Mouse (Mus musculus): ENCODE measurements around the gene Chchd1.
A peak's percentile ranks its signal among the peaks of the same experiment; 100 is the strongest.
"Not testable (repeated sequence)": the region's sequence is repeated elsewhere in the genome, so short reads cannot be mapped to it uniquely, and the experiment has no call there.

The Chchd1 gene

DNA sequence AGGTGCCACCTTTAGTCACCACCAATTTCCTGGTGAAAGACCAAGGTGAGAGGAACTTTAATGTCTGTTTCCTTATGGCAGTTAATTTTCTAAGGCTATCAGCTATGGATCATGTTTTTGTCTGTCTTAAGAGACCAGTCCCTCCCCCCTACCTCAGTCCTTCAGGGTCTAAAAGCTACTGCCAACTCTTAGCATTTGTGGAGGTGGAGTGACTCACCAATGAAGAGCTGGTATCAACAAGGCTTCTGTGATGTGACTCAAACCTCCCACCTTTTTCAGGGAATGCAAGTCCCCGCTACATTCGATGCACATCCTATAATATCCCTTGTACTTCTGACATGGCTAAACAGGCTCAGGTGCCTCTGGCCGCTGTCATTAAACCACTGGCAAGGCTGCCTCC is 16.2 kb upstream of the Chchd1 start:
- DNase-seq (ENCODE audit: low spot score in 2 of 2), result no peak

DNA sequence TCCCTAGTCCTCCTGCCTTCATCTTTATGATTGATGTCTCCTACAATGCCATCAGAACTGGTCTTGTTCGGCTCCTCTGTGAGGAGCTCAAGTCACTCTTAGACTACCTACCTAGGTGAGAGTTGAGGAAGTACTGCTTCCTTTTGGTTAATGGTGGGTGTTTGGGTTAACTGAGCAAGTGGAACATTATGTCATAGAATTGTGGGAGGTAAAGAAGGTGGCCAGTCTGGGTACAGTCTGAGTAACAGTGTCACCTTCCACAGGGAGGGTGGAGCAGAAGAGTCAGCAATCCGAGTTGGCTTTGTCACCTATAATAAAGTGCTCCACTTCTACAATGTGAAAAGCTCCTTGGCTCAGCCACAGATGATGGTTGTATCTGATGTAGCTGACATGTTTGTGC is 13.8 kb upstream of the Chchd1 start:
- DNase-seq (ENCODE audit: low spot score in 2 of 2), result no peak

DNA sequence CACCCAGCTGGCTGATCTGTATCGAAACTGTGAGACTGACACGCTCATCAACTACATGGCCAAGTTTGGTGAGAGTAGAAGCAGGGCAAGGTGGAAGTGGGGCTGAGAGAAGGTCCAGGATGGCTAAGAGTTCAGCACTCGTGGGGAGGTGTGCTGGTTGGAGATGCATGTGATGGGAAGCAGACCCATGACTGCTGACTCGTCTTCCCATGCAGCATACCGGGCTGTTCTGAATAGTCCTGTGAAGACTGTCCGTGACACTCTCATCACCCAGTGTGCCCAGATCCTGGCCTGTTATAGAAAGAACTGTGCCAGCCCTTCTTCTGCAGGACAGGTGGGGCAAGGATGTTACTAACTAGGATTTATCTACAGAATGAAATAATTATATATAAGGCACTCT is 11.0 kb upstream of the Chchd1 start:
- no peak for DNase-seq (ENCODE audit: low spot score in 2 of 2)

DNA sequence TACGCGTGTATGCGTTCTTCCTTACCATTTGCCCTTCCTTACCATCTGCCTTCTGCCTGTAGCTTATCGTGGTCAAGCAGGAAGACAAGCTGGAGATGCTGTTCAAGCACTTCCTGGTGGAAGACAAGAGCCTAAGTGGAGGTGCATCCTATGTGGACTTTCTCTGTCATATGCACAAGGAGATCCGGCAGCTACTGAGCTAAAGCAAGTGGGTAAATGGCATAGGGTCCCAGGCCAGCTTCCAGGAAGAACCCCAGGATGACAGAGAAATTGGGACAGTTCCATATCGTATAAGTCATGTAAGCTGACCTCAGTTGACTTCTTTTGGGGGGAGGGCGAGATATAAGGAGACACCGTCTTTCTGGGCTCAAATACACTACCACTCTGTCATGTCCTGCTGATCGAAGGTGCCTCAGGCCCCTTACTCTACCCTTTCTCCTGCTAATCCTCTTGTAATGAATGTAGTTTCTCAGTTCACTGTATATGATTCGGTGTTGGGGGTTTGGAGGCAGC is 9.2 kb upstream of the Chchd1 start:
- no peak for DNase-seq (ENCODE audit: low spot score in 2 of 2)

DNA sequence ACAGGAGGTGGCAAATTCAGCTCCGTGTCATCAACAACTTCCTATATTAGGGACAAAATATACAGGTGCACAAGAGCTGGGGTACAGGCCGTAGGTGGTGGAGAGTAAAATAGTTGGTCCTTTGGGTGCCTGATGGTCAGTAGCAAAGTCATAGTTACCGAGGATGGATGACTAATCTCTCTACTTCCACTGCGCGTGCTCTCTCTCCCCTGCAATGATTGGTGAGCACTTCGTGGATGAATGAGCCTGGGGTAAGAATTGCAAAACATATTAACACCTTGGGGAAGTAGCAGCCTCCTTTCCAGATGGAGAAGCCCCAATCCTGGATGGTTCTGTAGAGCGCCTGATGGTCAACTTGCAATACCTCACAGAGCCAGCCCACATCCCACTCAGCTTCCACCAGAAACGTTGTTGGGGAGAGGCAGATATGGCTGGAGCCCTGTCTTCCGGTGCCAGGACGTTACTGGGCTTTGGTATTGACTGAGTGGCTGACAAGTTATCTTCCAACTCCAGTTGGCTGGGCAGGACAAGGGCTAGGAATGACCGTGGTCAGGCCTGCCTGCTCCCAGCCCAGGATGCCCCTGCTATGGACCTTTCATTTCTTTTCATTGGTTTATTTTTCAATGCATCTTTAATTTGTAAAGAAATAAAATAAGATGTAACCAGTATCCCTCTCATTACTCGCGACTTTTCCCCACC is 8.5 kb upstream of the Chchd1 start:
- no peak for DNase-seq (ENCODE audit: low spot score in 2 of 2)

DNA sequence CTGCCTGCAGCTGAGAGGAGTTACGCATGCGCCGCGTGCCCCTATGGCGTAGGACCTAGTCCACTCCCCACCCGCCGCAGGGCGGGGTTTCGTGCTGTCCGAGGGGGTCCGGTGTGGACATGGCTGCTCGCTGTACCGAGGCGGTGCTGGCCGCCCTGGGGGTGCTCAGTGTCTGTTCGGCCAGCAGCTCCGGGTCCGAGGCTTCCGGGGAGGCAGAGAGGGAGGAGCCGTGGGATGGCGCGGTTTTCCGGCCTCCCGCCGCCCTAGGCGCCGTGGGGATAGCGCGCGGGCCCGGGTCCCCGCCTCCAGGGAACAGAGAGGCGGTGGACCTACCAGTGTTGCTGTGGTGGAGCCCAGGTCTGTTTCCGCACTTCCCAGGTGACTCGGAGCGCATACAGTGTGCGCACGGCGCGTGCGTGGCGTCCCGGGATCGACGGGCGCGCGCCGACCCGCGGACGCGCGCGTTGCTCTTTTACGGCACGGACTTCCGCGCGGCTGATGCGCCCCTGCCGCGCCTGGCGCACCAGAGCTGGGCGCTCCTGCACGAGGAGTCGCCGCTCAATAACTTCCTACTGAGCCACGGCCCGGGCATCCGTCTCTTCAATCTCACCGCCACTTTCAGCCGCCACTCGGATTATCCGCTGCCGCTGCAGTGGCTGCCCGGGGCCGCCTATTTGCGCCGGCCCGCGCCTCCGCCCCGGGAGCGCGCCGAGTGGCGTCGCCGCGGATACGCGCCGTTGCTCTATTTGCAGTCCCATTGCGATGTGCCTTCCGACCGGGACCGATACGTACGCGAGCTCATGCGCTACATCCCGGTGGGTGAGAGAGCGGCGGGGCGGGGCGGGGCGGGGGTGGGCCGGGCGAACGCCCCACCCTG is 7.7 kb upstream of the Chchd1 start, which contains the start of gene Fut11:
Gene Fut11 (plus strand): TSS at position 85 of the 877 bp plus-strand sequence.
- peak; percentile 80 to 85 for DNase-seq (ENCODE audit: low spot score in 2 of 2)

DNA sequence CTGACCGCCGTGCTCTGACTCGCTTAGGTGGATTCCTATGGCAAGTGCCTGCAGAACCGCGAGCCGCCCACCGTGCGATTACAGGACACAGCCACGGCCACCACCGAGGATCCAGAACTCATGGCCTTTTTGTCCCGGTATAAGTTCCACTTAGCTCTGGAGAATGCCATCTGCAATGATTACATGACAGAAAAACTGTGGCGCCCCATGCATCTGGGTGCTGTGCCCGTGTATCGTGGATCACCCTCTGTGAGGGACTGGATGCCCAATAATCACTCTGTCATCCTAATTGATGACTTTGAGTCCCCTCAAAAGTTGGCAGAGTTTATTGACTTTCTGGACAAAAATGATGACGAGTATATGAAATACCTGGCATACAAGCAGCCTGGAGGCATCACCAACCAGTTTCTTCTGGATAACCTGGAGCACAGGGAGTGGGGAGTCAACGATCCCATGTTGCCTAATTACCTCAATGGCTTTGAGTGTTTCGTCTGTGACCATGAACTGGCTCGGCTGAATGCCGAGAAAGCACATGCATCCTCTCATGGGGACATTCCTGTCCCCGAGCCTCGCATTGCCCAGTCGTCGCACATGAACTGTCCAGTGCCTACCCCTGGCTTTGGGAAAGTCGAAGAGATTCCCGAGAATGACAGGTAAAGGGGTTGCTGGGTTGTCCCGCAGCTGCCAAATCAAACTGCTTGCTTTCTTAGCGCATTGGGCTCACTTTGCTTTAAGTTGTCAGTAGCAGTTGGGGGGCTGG is 6.9 kb upstream of the Chchd1 start:
- peak; percentile 27 to 30 for DNase-seq (ENCODE audit: low spot score in 2 of 2)

DNA sequence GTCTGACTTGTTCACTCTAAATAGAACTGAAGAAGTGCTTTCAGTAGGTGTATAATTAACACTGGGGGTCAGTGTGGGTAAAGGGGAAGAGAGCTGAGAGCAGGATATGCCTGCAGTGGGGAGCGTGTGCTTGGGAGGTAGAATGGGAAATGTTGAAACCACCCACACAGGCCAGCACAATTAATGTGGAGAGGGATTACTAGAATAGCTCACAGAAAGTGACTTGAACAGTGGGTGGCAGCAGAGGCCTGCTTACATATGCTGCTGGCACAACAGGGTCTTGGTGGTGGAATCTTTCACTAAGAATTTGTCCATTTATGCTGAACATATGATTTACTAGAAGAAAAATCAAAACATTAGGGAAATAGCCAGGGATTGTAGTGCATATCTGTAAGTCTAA is 5.8 kb upstream of the Chchd1 start:
- DNase-seq (ENCODE audit: low spot score in 2 of 2), result peak in 1 of 2 experiments; percentile 43

DNA sequence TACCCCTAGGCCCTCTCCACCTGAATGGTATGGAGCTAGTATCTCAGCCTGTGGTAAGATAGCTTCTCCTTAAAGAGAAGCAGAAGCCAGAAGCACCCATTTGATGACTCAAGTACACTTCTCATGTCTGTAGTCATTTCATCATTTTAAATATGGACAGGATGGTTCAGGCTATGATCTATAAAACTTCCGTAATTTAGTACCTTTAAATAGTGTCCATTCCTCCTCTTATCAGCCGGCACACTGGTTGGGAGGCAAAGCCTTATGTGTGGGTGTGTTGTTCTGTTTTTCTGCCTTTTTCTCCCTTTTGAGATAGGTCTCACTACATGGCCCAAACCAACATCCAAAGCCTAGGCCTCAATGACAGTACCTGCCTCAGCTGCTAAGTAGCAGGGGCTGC is 4.3 kb upstream of the Chchd1 start:
- no peak for DNase-seq (ENCODE audit: low spot score in 2 of 2)

DNA sequence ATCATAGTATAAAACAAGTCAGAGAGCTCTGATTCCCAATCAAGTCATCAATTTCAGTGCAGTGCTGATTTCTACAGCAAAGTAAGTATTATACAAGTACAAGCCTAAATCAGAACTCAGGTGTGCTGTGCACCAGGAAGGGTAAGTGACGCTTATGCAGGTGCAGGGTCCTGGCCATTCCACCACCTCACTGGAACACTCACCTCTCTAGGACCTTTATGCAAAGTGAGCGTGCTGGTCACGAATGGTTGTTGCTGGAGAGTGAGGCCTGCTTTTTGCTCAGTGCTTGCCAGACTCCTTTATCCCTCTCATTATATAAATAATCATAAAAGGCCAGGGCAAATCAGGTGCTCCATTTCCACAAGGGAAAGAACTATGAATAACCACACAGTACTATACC is 2.4 kb upstream of the Chchd1 start:
- no peak for DNase-seq (ENCODE audit: low spot score in 2 of 2)

DNA sequence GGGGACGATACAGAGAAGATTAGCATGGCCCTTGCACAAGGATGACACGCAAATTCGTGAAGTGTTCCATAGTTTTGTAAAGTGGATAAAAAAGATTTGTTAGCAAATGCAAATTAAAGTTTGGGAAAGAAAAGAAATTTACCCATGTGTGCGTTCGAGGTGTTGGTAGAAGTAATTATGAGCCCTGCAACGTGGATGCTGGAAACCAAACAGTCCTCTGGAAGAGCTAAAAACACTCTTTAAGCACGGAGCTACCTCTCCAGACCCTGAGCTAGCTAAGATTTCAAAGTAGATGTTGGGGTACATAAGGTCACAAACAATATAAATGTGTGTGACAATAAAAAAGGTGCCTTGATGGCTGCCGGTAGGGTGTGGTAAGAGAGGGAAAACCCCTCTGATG is 1.3 kb upstream of the Chchd1 start:
- DNase-seq (ENCODE audit: low spot score in 2 of 2), result no peak

DNA sequence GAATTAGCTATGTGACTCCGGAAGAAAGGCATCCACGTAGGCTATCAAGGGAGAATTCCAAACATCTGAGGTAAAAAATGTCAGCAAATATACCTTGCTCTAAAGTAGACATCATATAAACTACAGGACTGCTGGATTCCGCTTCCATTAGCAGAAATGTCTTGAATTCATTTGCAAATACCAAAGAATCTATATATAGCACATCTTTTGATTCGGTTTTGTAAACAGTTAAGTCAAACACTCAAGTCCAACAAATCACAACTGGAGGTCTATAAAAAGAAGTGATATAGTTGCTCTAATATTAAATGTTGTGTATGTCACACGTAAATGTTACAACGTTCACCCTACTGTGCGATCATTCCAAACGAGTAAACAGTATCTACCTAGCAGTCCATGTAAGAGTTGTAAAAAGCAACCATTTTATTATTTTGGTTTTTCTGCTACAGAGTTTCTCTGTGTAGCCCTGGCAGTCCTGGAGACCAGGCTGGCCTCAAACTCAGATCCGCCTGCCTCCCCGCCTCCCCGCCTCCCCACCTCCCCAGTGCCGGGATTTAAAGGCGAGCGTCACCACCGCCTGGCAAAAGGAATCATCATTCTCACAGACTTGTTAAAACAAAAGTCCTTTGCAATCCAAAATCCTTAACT is 588 bp upstream of the Chchd1 start:
- no peak for DNase-seq (ENCODE audit: low spot score in 2 of 2)

DNA sequence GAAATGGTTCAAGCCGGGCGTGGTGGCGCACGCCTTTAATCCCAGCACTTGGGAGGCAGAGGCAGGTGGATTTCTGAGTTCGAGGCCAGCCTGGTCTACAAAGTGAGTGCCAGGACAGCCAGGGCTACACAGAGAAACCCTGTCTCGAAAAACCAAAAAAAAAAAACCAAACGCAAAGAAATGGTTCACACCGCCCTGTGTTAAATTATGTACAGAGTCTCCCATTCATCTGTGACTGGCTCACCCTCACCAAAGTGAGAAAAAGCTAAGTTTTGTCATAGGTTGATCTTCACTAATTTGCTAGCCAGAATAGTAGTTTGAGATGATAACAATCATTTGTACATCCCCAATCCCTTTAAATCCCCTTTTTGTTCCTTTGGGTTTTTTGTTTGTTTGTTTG is 655 bp downstream of the Chchd1 start:
- not testable (repeated sequence) for DNase-seq (ENCODE audit: low spot score in 2 of 2)

DNA sequence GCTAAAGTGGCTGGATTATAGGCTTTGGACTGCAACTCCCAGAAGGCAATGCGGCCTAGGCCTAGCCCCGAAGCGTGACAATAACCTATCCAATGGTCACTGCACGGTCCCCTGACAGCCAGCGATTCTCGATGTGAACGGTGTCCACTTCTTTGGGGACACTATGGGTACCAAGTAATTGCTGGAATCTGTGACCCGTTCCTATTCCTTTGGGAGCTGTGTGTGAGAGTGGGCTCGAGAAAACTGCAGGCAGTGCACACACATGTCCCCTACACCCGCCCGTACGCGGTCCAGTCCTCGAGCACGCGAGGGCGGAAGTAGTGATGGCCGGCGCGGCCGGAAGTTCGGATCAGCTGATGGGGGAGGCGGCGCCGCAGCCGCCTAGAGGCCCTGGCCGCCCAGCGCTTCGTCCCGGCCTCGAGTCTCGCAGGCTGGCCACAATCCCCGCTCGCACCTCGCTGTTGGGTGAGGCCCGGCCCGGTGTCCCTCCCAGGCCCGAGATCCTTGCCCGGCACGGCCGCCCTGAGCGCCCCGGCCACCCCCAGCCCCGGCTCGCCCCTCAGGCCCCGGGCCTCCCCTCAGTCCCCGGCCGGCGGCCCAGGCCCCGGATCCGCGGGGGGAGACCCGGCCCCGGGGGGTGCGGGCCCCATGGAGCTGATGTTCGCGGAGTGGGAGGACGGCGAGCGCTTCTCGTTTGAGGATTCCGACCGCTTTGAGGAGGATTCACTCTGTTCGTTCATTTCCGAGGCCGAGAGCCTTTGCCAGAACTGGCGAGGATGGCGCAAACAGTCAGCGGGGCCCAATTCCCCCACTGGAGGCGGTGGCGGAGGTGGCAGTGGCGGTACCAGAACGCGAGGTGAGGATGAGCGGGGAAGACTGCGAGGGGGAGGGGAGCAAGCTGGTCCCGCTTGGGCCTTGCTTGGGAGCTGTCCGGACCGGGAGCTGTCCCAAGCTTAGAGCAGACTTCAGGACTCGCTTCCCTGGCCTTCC is 4.7 kb downstream of the Chchd1 start, which contains the start of gene Zswim8:
Gene Zswim8 (plus strand): TSS at position 352 of the 990 bp plus-strand sequence.
- peak; percentile 76 to 89 for DNase-seq (ENCODE audit: low spot score in 2 of 2)

DNA sequence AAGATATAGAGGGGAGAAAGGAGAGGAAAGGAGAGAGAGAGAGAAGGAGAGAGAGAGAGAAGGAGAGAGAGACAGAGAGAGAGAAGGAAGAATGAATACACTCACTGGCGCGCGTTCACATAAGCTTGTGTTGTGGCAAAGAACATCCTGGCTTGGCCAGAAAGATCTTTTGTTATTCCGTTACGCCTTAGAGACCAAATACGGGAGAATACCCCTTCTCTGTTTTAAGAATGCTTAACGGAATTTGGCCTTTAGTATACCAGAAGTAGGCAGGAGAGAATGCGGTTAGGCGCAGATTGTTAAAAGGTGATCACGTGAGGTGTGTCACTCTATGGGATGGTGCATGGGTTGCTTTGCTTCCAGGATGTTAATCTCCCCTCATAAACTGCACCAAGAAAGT is 5.4 kb downstream of the Chchd1 start:
- no peak for DNase-seq (ENCODE audit: low spot score in 2 of 2)

DNA sequence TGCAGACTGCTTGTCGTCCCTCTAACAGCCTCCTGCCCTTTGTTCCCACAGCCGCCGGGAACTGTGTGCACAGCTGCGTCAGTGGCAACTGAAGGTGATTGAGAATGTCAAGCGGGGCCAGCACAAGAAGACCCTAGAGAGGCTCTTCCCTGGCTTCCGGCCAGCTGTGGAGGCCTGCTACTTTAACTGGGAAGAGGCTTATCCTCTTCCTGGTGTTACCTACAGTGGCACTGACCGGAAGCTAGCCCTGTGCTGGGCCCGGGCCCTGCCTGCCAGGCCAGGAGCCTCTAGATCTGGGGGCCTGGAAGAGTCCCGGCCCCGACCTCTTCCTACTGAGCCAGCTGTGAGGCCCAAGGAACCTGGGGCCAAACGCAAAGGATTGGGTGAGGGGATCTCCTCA is 11.0 kb downstream of the Chchd1 start:
- DNase-seq (ENCODE audit: low spot score in 2 of 2), result no peak

DNA sequence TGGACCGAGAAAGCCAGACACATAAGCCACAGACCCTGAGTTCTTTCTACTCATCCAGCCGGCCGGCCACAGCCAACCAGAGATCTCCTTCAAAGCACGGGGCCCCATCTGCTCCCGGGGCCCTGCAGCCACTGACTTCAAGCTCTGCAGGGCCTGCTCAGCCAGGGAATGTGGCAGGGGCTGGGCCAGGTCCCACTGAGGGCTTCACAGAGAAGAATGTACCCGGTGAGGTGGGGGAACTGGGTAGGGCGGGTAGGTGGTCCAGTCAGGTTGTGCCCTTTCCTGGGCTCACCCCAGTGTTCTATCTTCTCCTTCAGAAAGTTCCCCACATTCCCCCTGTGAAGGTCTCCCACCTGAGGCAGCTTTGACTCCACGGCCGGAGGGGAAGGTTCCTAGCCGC is 15.6 kb downstream of the Chchd1 start:
- DNase-seq (ENCODE audit: low spot score in 2 of 2), result no peak

DNA sequence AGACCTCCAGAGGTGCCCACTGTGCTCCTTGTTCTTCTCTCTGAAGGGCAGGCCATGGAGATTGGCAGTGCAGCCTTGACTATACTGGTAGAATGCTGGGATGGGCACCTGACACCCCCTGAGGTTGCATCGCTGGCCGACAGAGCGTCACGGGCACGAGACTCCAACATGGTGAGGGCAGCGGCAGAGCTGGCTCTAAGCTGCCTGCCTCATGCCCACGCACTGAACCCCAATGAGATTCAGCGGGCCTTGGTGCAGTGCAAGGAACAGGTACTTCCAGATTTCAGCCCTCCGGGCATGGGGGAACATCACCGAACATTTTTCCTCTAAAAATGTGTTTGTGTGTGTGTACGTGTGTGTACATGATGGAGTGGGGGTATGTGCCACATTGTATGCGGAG is 17.0 kb downstream of the Chchd1 start:
- DNase-seq (ENCODE audit: low spot score in 2 of 2), result no peak

DNA sequence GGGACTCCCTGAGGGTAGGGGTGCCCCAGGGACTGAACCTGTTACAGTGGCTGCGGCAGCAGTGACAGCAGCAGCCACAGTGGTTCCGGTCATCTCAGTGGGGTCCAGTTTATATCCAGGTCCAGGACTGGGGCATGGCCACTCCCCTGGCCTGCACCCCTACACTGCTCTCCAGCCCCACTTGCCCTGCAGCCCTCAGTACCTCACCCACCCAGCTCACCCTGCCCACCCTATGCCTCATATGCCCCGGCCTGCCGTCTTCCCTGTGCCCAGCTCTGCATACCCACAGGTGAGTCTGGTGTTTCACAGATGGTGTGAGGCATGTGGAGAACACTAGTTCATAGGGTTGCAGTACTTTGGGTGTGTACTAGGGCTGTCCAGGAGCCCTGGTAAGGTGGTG is 18.6 kb downstream of the Chchd1 start:
- no peak for DNase-seq (ENCODE audit: low spot score in 2 of 2)

DNA sequence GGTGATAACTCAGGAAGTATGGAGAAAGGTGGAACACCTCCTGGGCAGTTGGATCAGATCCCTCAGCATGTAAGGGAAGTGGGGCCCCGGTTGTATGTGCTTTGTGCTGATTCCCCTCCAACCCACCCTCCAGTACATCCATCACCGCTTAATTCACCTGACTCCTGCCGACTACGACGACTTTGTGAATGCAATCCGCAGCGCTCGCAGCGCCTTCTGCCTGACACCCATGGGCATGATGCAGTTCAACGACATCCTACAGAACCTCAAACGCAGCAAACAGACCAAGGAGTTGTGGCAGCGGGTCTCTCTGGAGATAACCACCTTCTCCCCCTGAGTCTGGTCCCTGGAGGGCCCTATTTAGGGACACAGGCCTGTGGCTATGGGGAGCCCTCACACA is 20.2 kb downstream of the Chchd1 start:
- DNase-seq (ENCODE audit: low spot score in 2 of 2), result no peak

Data from frontal cortex, postnatal 10 days (tissue).